Mouse (Mus musculus) intestine, embryonic 16.5 days (tissue): ENCODE results near the gene Nfyc. TPM values are rescaled to one million over a fixed set of nuclear protein-coding genes. Genes with fewer than 3 reads are reported as not detected.

ENCODE experiments used
- ATAC-seq: fragments of 200-750 bp; cut with Nextera tagmentation; 2 replicates; pipeline ENCODE4 v1.8.0; 2017; ENCODE audit warnings: moderate TSS enrichment, moderate library complexity
- H3K27ac ChIP-seq: fragments of 300-500 bp; sonication (generic); 2 replicates; pipeline ENCODE4 v1.5.1; 2014; ENCODE audit warnings: mild to moderate bottlenecking, low read length
- H3K27me3 ChIP-seq: fragments of 300-500 bp; sonication (generic); replicated peaks from 2 replicates; pipeline ENCODE4 v1.6.1; 2014; ENCODE audit warnings: low read length, control low read depth, mixed read lengths; ENCODE audit not compliant: control insufficient read depth, insufficient read depth
- H3K36me3 ChIP-seq: fragments of 300-500 bp; sonication (generic); 2 replicates; pipeline ENCODE4 v1.6.1; 2014; ENCODE audit warnings: low read length, control low read depth; ENCODE audit not compliant: control insufficient read depth, insufficient read depth
- H3K4me1 ChIP-seq: fragments of 300-500 bp; sonication (generic); 2 replicates; pipeline ENCODE4 v1.6.1; 2014; ENCODE audit warnings: low read length, control low read depth, mixed read lengths; ENCODE audit not compliant: control insufficient read depth, insufficient read depth
- H3K4me2 ChIP-seq: fragments of 300-500 bp; sonication (generic); 2 replicates; pipeline ENCODE4 v1.6.1; 2014; ENCODE audit warnings: low read depth, low read length, control low read depth
- H3K4me3 ChIP-seq: fragments of 300-500 bp; sonication (generic); 2 replicates; pipeline ENCODE4 v1.5.1; 2014; ENCODE audit warnings: mild to moderate bottlenecking, low read length
- H3K9ac ChIP-seq: fragments of 300-500 bp; sonication (generic); 2 replicates; pipeline ENCODE4 v1.6.1; 2014; ENCODE audit warnings: low read depth, low read length
- H3K9me3 ChIP-seq: fragments of 300-500 bp; sonication (generic); 2 replicates; pipeline ENCODE4 v1.6.1; 2016; ENCODE audit warnings: low read length, control low read depth; ENCODE audit not compliant: control insufficient read depth
- WGBS: fragments of 180-500 bp; shearing (Covaris S2); extraction: QIAGEN DNeasy Blood & Tissue Kit; methylation state at CpG from one replicate; pipeline ENCODE4 v1.1.7; 2014; 5-methylcytosine and 5-hydroxymethylcytosine counted together
- polyA plus RNA-seq: library from polyadenylated mRNA; unstranded; fragments of >200 nt; fragmentation: Nextera tagmentation; extraction: Ambion mirVana; gene quantifications from 2 replicates; pipeline ENCODE4 v1.2.1, GENCODE M21; 2015

The Nfyc gene
- polyA plus RNA-seq, 1 experiment from 2014 or later, result 85.8 TPM

- no peak for ATAC-seq
- Histone ChIP-seq H3K27me3 (no peaks in the 10 kb centered on the region), H3K4me3 (no peak overlapping the region), H3K36me3 (no peaks in the 10 kb centered on the region), H3K9me3 (no peaks in the 10 kb centered on the region), H3K4me1 (peaks cover 6% of the 10 kb centered on the region), H3K9ac (no peak overlapping the region), H3K4me2 (no peak overlapping the region), H3K27ac (no peak overlapping the region)
- 78% methylated on average over 2 of the region's 2 CpGs for WGBS
Measured at GRCm38 (mm10) chr4:120796687-120797086, 34.7 kb downstream of the Nfyc start.

DNA sequence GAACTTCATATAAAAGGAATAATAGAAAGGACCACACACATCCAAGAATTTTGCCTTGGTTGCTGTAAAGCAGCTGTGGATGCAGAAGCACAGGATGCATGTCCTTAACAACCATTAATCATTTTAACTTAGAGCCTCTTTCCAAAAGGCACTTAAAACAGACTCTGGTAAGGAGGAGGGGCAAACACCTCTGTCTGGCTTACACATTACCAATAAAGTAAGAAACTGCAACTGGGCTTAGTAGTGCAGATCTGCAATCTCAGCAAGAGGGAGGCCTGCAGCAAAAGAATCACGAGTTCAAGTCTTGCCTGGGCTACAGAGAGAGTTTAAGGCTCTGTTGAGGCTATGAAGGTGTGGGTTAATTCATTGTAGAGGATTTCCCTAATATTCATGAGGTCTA is 35.7 kb downstream of the Nfyc start:
- Histone ChIP-seq H3K27ac (no peak overlapping the region), H3K4me3 (no peak overlapping the region), H3K4me2 (no peak overlapping the region), H3K27me3 (no peaks in the 10 kb centered on the region), H3K36me3 (no peaks in the 10 kb centered on the region), H3K4me1 (peaks cover 4% of the 10 kb centered on the region), H3K9ac (no peak overlapping the region), H3K9me3 (no peaks in the 10 kb centered on the region)
- 73% methylated on average over 1 of the region's 1 CpGs for WGBS
- no peak for ATAC-seq

GRCm38 (mm10) chr4:120792918-120793317 is 38.5 kb downstream of the Nfyc start:
- Histone ChIP-seq H3K4me3 (no peak overlapping the region), H3K4me2 (no peak overlapping the region), H3K9ac (no peak overlapping the region), H3K27me3 (no peaks in the 10 kb centered on the region), H3K36me3 (peaks cover 2% of the 10 kb centered on the region; the same call in 1 of the 2 replicates), H3K4me1 (no peaks in the 10 kb centered on the region), H3K27ac (no peak overlapping the region), H3K9me3 (no peaks in the 10 kb centered on the region)
- no peak for ATAC-seq
- WGBS, result 75% methylated on average over 2 of the region's 2 CpGs

DNA sequence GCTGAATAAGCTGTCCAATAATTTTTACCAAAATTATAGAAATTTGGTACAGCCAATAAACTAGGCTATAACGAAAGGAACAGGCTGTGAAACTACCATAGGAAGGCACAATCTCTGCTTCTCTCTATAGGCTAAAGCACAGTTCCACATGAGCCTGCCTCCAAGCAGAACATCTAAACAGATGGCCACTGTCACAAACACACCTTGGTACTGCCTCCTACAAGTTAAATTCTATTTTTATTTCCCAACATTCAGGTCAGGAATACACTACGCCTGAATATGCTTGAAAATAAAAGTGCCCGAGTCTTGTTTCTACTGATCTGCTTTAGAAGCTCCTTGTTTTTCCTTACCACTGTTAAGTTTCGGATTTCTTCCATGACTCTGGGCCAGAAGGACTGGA is 41.3 kb downstream of the Nfyc start:
- Histone ChIP-seq H3K4me2 (no peak overlapping the region), H3K4me1 (no peaks in the 10 kb centered on the region), H3K27me3 (no peaks in the 10 kb centered on the region), H3K9ac (no peak overlapping the region), H3K27ac (no peak overlapping the region), H3K9me3 (no peaks in the 10 kb centered on the region), H3K36me3 (peaks cover 2% of the 10 kb centered on the region; the same call in 1 of the 2 replicates), H3K4me3 (no peak overlapping the region)
- no peak for ATAC-seq
- 93% methylated on average over 4 of the region's 4 CpGs for WGBS

DNA sequence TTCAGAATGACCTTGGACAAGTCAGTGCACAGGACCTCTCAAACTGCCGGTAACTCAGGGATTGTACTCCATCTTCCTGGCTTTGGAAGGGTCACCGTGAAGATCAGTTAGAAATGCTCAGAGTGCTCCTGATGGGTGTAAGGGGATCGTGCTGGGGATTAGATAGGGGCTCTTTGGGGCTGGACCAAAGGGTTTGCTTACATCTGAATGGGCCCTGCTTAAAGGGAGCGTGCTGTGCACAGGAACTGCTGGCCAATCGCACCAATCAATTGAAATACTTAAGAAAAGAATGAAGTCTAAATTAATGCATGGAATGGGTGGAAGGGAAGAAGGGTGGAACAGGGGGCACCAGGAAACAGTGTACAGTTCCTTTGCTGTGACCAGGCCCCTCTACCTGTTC is 75.6 kb downstream of the Nfyc start:
- no peaks in the 10 kb centered on the region for H3K4me1 ChIP-seq
- H3K4me3 ChIP-seq, result no peak overlapping the region
- H3K9ac ChIP-seq, result no peak overlapping the region
- H3K9me3 ChIP-seq, result no peaks in the 10 kb centered on the region
- H3K4me2 ChIP-seq, result no peak overlapping the region
- 0 out of 2 replicates have a peak, but pooled peaks cover 8% of the 10 kb centered on the region for H3K27me3 ChIP-seq
- no peak for ATAC-seq
- no peak overlapping the region for H3K27ac ChIP-seq
- H3K36me3 ChIP-seq, result peaks cover 7% of the 10 kb centered on the region; the same call in 1 of the 2 replicates
- WGBS, result 71% methylated on average over 5 of the region's 5 CpGs

GRCm38 (mm10) chr4:120755299-120755698 is 76.1 kb downstream of the Nfyc start:
- peaks cover 9% of the 10 kb centered on the region; the same call in 1 of the 2 replicates for H3K27me3 ChIP-seq
- no peak overlapping the region for H3K4me3 ChIP-seq
- no peaks in the 10 kb centered on the region for H3K4me1 ChIP-seq
- H3K9me3 ChIP-seq, result no peaks in the 10 kb centered on the region
- no peak overlapping the region for H3K27ac ChIP-seq
- H3K36me3 ChIP-seq, result peaks cover 5% of the 10 kb centered on the region; the same call in 1 of the 2 replicates
- no peak overlapping the region for H3K4me2 ChIP-seq
- no peak overlapping the region for H3K9ac ChIP-seq
- 0 out of 2 replicates have a peak, but pooled peaks have one; percentile 46 for ATAC-seq
- WGBS, result 0% methylated on average over 1 of the region's 1 CpGs

DNA sequence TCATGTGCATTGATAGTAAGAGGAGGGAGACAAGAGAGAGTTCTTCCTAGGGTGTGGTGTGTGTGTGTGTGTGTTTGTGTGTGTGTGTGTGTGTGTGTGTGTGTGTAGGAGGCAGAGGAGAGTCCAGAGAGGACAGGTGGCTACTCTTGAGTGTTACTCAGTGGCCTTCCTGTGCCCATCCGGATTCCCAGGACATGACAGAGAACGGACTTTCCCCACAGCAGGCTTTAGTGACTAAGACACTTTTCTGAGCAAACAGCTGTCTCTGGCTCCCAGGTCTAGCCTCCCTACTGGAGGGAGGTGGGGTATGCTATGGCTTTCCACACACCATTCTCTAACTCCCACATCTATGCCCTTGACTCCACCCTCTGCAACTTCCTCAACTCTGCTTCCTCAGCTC is 81.8 kb downstream of the Nfyc start:
- H3K27me3 ChIP-seq, result peaks cover 46% of the 10 kb centered on the region
- H3K9me3 ChIP-seq, result no peaks in the 10 kb centered on the region
- H3K4me2 ChIP-seq, result no peak overlapping the region
- H3K9ac ChIP-seq, result no peak overlapping the region
- no peaks in the 10 kb centered on the region for H3K36me3 ChIP-seq
- H3K4me1 ChIP-seq, result peaks cover 8% of the 10 kb centered on the region; the same call in 1 of the 2 replicates
- WGBS, result 48% methylated on average over 2 of the region's 2 CpGs
- no peak for ATAC-seq
- H3K27ac ChIP-seq, result no peak overlapping the region
- no peak overlapping the region for H3K4me3 ChIP-seq

GRCm38 (mm10) chr4:120747941-120748866 is 83.2 kb downstream of the Nfyc start, which contains the start of gene Kcnq4:
TSS of gene Kcnq4 (minus strand) at chr4:120748612.
- Histone ChIP-seq H3K36me3 (no peaks in the 10 kb centered on the region), H3K4me3 (peak within 1 kb of the TSS; percentile 70), H3K4me2 (peak within 1 kb of the TSS; percentile 100), H3K4me1 (peaks cover 8% of the 10 kb centered on the region; the same call in 1 of the 2 replicates), H3K9me3 (no peaks in the 10 kb centered on the region), H3K27me3 (peaks cover 46% of the 10 kb centered on the region), H3K27ac (no peak within 1 kb of the TSS), H3K9ac (peak within 1 kb of the TSS; percentile 66)
- no peak for ATAC-seq
- 6% methylated on average over 41 of the region's 42 CpGs for WGBS

GRCm38 (mm10) chr4:120747243-120747792 is 84.1 kb downstream of the Nfyc start:
- peaks cover 46% of the 10 kb centered on the region for H3K27me3 ChIP-seq
- H3K9me3 ChIP-seq, result no peaks in the 10 kb centered on the region
- H3K4me3 ChIP-seq, result peak overlapping the region; percentile 70
- H3K27ac ChIP-seq, result no peak overlapping the region
- H3K9ac ChIP-seq, result peak overlapping the region; percentile 66
- under 1% methylated on average over 40 of the region's 75 CpGs for WGBS
- peak; percentile 54 for ATAC-seq
- H3K4me1 ChIP-seq, result peaks cover 8% of the 10 kb centered on the region; the same call in 1 of the 2 replicates
- peak overlapping the region; percentile 100 for H3K4me2 ChIP-seq
- no peaks in the 10 kb centered on the region for H3K36me3 ChIP-seq
